Mouse (Mus musculus): ENCODE measurements around the gene Atp10a. TPM values are rescaled to one million over a fixed set of nuclear protein-coding genes. Genes with fewer than 3 reads are reported as not detected.

Gene Atp10a
- total RNA-seq, 1 experiment = 7.3 TPM

DNA sequence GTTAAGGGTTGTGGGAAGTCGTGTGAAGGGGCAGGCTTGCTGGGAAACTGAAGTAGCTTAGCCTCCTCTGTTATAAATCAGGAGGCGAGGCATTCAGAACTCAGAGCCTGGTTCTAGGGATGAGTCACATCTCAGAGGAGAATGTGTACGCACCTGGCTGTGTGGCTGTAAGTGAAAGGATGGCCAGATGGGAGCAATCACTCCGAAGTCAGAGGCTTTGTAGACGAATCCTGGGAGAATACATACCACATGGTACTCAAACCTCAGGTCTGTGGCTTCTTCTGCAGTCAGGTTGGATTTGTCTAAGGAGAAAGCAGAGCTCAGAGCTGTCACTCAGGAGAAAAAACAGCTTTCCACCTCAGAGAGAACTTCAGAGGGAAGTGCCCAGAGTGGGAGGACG is 76.4 kb downstream of the Atp10a start:
- no peak overlapping the region for H3K27ac ChIP-seq (ENCODE audit: insufficient read depth, low read depth, low read length, poor library complexity, severe bottlenecking)
- H3K9ac ChIP-seq (ENCODE audit: insufficient read depth, low read depth, low read length, poor library complexity, severe bottlenecking) = no peak overlapping the region
- H3K36me3 ChIP-seq (ENCODE audit: control insufficient read depth, insufficient read depth, low read length, poor library complexity, severe bottlenecking) = no peaks in the 10 kb centered on the region
- in situ Hi-C loops (cut with MboI; ENCODE audit: low sequenced_read_pairs in 2 of 2, unreplicated experiment in 2 of 2) = no loop called here
- DNase-seq (ENCODE audit: low read depth, low spot score) = no peak
- no peak overlapping the region for H3K4me3 ChIP-seq (ENCODE audit: insufficient read depth in 1 of 2, low read depth in 1 of 2, low read length in 2 of 2, poor library complexity in 1 of 2, severe bottlenecking in 1 of 2)
- H3K9me3 ChIP-seq (ENCODE audit: control insufficient read depth, insufficient read depth, low read depth, low read length) = no peaks in the 10 kb centered on the region
- no peaks in the 10 kb centered on the region for H3K4me1 ChIP-seq (ENCODE audit: control insufficient read depth in 2 of 2, insufficient read depth in 2 of 2, low read length in 2 of 2, poor library complexity in 1 of 2)
- TF ChIP-seq CHD2 (IDR thresholded peaks at IDR 0.05; ENCODE audit: low read depth, low read length) (no peak), ZNF384 (IDR thresholded peaks at IDR 0.05; ENCODE audit: low read depth, low read length) (no peak), HCFC1 (IDR thresholded peaks at IDR 0.05; ENCODE audit: borderline replicate concordance, insufficient read depth, low read length) (no peak), ZC3H11A (IDR thresholded peaks at IDR 0.05; ENCODE audit: borderline replicate concordance, low read depth, low read length) (no peak), MAFK (IDR thresholded peaks at IDR 0.05; ENCODE audit: insufficient read depth, low read depth, low read length) (no peak)

DNA sequence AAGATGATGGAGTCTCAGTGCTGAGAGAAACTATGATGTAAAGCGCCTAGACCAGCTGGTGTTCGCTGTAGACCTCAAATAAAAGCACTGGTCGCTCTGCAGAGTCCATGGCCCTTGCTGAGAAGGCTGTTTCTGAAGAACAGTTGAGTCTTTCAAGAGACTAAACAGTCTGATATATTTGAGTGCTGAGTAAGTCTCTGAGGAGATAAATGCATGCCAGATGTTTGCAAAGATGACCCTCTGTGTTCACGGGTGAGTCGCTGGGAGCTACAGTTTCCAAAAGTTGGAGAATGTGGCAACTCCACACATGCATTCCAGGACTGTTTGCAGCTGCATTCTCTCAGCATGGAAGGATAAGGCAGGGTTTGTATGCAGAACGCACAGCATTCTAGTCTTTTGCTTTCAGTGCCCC is 77.5 kb downstream of the Atp10a start:
- Histone ChIP-seq H3K4me3 (ENCODE audit: insufficient read depth in 1 of 2, low read depth in 1 of 2, low read length in 2 of 2, poor library complexity in 1 of 2, severe bottlenecking in 1 of 2) (no peak overlapping the region), H3K27ac (ENCODE audit: insufficient read depth, low read depth, low read length, poor library complexity, severe bottlenecking) (no peak overlapping the region), H3K9me3 (ENCODE audit: control insufficient read depth, insufficient read depth, low read depth, low read length) (no peaks in the 10 kb centered on the region), H3K36me3 (ENCODE audit: control insufficient read depth, insufficient read depth, low read length, poor library complexity, severe bottlenecking) (no peaks in the 10 kb centered on the region), H3K4me1 (ENCODE audit: control insufficient read depth in 2 of 2, insufficient read depth in 2 of 2, low read length in 2 of 2, poor library complexity in 1 of 2) (no peaks in the 10 kb centered on the region), H3K9ac (ENCODE audit: insufficient read depth, low read depth, low read length, poor library complexity, severe bottlenecking) (no peak overlapping the region)
- DNase-seq (ENCODE audit: low read depth, low spot score) = no peak
- no peak for TF ChIP-seq HCFC1 (IDR thresholded peaks at IDR 0.05; ENCODE audit: borderline replicate concordance, insufficient read depth, low read length)
- no peak for TF ChIP-seq CHD2 (IDR thresholded peaks at IDR 0.05; ENCODE audit: low read depth, low read length)
- no peak for TF ChIP-seq MAFK (IDR thresholded peaks at IDR 0.05; ENCODE audit: insufficient read depth, low read depth, low read length)
- no peak for TF ChIP-seq ZC3H11A (IDR thresholded peaks at IDR 0.05; ENCODE audit: borderline replicate concordance, low read depth, low read length)
- no peak for TF ChIP-seq ZNF384 (IDR thresholded peaks at IDR 0.05; ENCODE audit: low read depth, low read length)
- in situ Hi-C loops (cut with MboI; ENCODE audit: low sequenced_read_pairs in 2 of 2, unreplicated experiment in 2 of 2) = no loop called here

DNA sequence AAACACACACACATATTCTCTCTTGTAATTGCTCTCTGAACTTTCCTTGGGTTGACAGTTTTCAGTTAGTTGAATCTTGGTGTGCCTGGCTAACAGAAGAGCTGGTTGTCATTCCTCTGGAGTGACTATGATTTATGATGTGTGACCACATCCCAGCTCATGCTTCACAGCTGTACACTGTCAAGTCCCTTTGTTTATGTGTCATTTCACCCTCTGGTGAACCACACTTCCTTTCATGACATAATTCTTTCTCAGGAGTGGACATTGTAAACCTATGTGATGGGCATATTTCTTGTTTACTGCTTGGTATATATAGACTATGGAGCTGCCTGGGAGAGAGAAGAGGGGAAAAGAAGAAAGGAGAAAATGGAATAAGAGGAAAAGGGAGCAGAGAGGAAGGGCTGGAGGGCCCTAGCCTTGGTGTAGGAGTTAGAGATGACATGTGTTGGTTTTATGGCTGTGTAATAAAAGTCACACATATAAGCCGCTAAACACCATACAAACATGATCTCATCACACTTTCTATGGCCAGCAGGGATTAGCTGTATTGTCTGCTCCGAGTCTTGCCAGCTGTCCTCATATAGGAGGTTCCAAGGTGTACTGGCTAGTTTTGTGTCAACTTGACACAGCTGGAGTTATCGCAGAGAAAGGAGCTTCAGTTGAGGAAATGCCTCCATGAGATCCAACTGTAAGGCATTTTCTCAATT is 81.0 kb downstream of the Atp10a start:
- TF ChIP-seq CHD2 (IDR thresholded peaks at IDR 0.05; ENCODE audit: low read depth, low read length) = no peak
- no peak for TF ChIP-seq HCFC1 (IDR thresholded peaks at IDR 0.05; ENCODE audit: borderline replicate concordance, insufficient read depth, low read length)
- TF ChIP-seq MAFK (IDR thresholded peaks at IDR 0.05; ENCODE audit: insufficient read depth, low read depth, low read length) = no peak
- TF ChIP-seq ZC3H11A (IDR thresholded peaks at IDR 0.05; ENCODE audit: borderline replicate concordance, low read depth, low read length) = no peak
- TF ChIP-seq ZNF384 (IDR thresholded peaks at IDR 0.05; ENCODE audit: low read depth, low read length) = no peak
- DNase-seq (ENCODE audit: low read depth, low spot score) = no peak
- no peak overlapping the region for H3K9ac ChIP-seq (ENCODE audit: insufficient read depth, low read depth, low read length, poor library complexity, severe bottlenecking)
- H3K36me3 ChIP-seq (ENCODE audit: control insufficient read depth, insufficient read depth, low read length, poor library complexity, severe bottlenecking) = no peaks in the 10 kb centered on the region
- no peaks in the 10 kb centered on the region for H3K4me1 ChIP-seq (ENCODE audit: control insufficient read depth in 2 of 2, insufficient read depth in 2 of 2, low read length in 2 of 2, poor library complexity in 1 of 2)
- in situ Hi-C loops (cut with MboI; ENCODE audit: low sequenced_read_pairs in 2 of 2, unreplicated experiment in 2 of 2) = no loop called here
- H3K4me3 ChIP-seq (ENCODE audit: insufficient read depth in 1 of 2, low read depth in 1 of 2, low read length in 2 of 2, poor library complexity in 1 of 2, severe bottlenecking in 1 of 2) = no peak overlapping the region
- no peaks in the 10 kb centered on the region for H3K9me3 ChIP-seq (ENCODE audit: control insufficient read depth, insufficient read depth, low read depth, low read length)
- H3K27ac ChIP-seq (ENCODE audit: insufficient read depth, low read depth, low read length, poor library complexity, severe bottlenecking) = no peak overlapping the region

DNA sequence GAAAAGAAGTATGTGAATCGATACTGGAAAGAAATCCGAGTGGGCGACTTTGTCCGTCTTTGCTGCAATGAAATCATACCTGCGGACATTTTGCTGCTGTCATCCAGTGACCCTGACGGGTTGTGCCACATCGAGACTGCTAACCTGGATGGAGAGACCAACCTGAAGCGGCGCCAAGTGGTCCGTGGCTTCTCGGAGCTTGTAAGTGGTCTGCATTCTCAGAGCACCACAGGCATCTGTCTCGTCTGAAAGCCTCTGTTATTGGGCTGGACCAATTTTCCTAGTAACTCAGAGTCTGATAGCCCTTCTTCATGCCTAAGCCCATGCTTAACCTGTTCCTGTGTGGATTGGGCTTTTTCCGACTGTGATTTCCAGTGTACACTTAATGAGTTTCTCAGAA is 84.2 kb downstream of the Atp10a start:
- Histone ChIP-seq H3K27ac (ENCODE audit: insufficient read depth, low read depth, low read length, poor library complexity, severe bottlenecking) (no peak overlapping the region), H3K9me3 (ENCODE audit: control insufficient read depth, insufficient read depth, low read depth, low read length) (no peaks in the 10 kb centered on the region), H3K36me3 (ENCODE audit: control insufficient read depth, insufficient read depth, low read length, poor library complexity, severe bottlenecking) (no peaks in the 10 kb centered on the region), H3K4me1 (ENCODE audit: control insufficient read depth in 2 of 2, insufficient read depth in 2 of 2, low read length in 2 of 2, poor library complexity in 1 of 2) (no peaks in the 10 kb centered on the region), H3K9ac (ENCODE audit: insufficient read depth, low read depth, low read length, poor library complexity, severe bottlenecking) (no peak overlapping the region), H3K4me3 (ENCODE audit: insufficient read depth in 1 of 2, low read depth in 1 of 2, low read length in 2 of 2, poor library complexity in 1 of 2, severe bottlenecking in 1 of 2) (no peak overlapping the region)
- no peak for DNase-seq (ENCODE audit: low read depth, low spot score)
- in situ Hi-C loops (cut with MboI; ENCODE audit: low sequenced_read_pairs in 2 of 2, unreplicated experiment in 2 of 2) = no loop called here
- TF ChIP-seq HCFC1 (IDR thresholded peaks at IDR 0.05; ENCODE audit: borderline replicate concordance, insufficient read depth, low read length) = no peak
- TF ChIP-seq CHD2 (IDR thresholded peaks at IDR 0.05; ENCODE audit: low read depth, low read length) = no peak
- TF ChIP-seq MAFK (IDR thresholded peaks at IDR 0.05; ENCODE audit: insufficient read depth, low read depth, low read length) = no peak
- TF ChIP-seq ZNF384 (IDR thresholded peaks at IDR 0.05; ENCODE audit: low read depth, low read length) = no peak
- TF ChIP-seq ZC3H11A (IDR thresholded peaks at IDR 0.05; ENCODE audit: borderline replicate concordance, low read depth, low read length) = no peak

Measured in ES-E14 (cell line).